Mouse (Mus musculus) liver, adult 2 months (tissue): ENCODE measurements around the gene Dtd1. TPM values are rescaled to one million over a fixed set of nuclear protein-coding genes. Genes with fewer than 3 reads are reported as not detected.

Experiments
- DNase-seq: peaks from one replicate; pipeline ENCODE4 v3.0.0-alpha.2; 2011; ENCODE audit warnings: low read depth, low spot score; ENCODE audit errors: extremely low read depth
- H3K27ac ChIP-seq: fragments of 200-500 bp; replicated peaks from 2 replicates; pipeline ENCODE4 v1.5.1; 2012; ENCODE audit warnings: low read depth, mild to moderate bottlenecking, control low read depth, inconsistent platforms, low read length; ENCODE audit not compliant: insufficient read depth
- H3K27me3 ChIP-seq: fragments of 200-500 bp; 2 replicates; pipeline ENCODE4 v1.6.1; 2012; ENCODE audit warnings: mild to moderate bottlenecking, moderate library complexity, low read length, inconsistent platforms; ENCODE audit not compliant: control insufficient read depth, insufficient read depth
- H3K36me3 ChIP-seq: fragments of 200-500 bp; 2 replicates; pipeline ENCODE4 v1.6.1; 2012; ENCODE audit warnings: low read length, inconsistent platforms; ENCODE audit not compliant: control insufficient read depth, insufficient read depth
- H3K4me1 ChIP-seq: fragments of 200-500 bp; 2 replicates; pipeline ENCODE4 v1.6.1; 2011; ENCODE audit warnings: low read length; ENCODE audit not compliant: control insufficient read depth, insufficient read depth
- H3K4me3 ChIP-seq: fragments of 200-500 bp; 2 replicates; pipeline ENCODE4 v1.5.1; 2011; ENCODE audit warnings: low read depth, mild to moderate bottlenecking, control low read depth, low read length, moderate library complexity; ENCODE audit not compliant: insufficient read depth
- H3K79me2 ChIP-seq: fragments of 200-500 bp; 2 replicates; pipeline ENCODE4 v1.6.1; 2012; ENCODE audit warnings: inconsistent platforms, mild to moderate bottlenecking, low read length, moderate library complexity; ENCODE audit not compliant: control insufficient read depth, insufficient read depth
- H3K9ac ChIP-seq: fragments of 200-500 bp; 2 replicates; pipeline ENCODE4 v1.6.1; 2012; ENCODE audit warnings: low read depth, mild to moderate bottlenecking, control low read depth, inconsistent platforms, low read length
- CTCF ChIP-seq: fragments of 200-500 bp; IDR thresholded peaks from 2 replicates; pipeline ENCODE4 v1.5.1; 2011; ENCODE audit warnings: low read depth, low read length, control low read depth
- POLR2A ChIP-seq: fragments of 200-500 bp; IDR thresholded peaks from 2 replicates; pipeline ENCODE4 v1.6.1; 2011; ENCODE audit warnings: low read length, control low read depth; ENCODE audit not compliant: insufficient read depth; ENCODE audit errors: extremely low read depth
- WGBS: fragments of 180-500 bp; shearing (Covaris S2); methylation state at CpG from one replicate; pipeline ENCODE4 v1.1.7; 2018; 5-methylcytosine and 5-hydroxymethylcytosine counted together
- polyA plus RNA-seq: library from polyadenylated mRNA; depleted of rRNA; stranded (reverse); fragments of >200 nt; gene quantifications from 2 replicates; pipeline ENCODE4 v1.2.3, GENCODE M21; 2012; rRNA removed
- total RNA-seq: library from RNA; depleted of rRNA; stranded (reverse); fragments of >200 nt; gene quantifications from 2 replicates; pipeline ENCODE4 v1.2.3, GENCODE M21; 2014; rRNA removed

Gene Dtd1
- total and polyA plus RNA-seq, 2 experiments, result 8.8 to 14.2 TPM

DNA sequence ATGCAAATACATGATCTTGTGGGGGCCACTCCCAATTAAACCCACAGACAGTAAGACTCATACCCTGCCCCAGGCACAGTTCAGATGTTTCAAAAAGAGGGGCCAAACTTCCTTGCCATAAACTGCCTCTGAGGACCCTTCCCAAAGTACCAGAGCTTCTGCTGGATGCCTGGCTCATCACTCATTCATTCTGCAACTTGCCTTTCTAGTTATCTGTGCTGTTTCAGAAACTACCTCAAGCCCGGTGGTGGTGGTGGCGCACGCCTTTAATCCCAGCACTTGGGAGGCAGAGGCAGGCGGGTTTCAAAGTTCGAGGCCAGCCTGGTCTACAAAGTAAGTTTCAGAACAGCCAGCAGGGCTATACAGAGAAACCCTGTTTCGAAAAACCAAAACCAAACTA lies 184.1 kb downstream of the Dtd1 start:
- WGBS, result 92% methylated on average over 6 of the region's 6 CpGs
- TF ChIP-seq POLR2A (no peak), CTCF (no peak)
- H3K36me3 ChIP-seq, result no peaks in the 10 kb centered on the region
- H3K27ac ChIP-seq, result no peak overlapping the region
- no peak overlapping the region for H3K4me3 ChIP-seq
- H3K79me2 ChIP-seq, result no peaks in the 10 kb centered on the region
- H3K9ac ChIP-seq, result no peak overlapping the region
- H3K27me3 ChIP-seq, result no peaks in the 10 kb centered on the region
- no peaks in the 10 kb centered on the region for H3K4me1 ChIP-seq
- no peak for DNase-seq

DNA sequence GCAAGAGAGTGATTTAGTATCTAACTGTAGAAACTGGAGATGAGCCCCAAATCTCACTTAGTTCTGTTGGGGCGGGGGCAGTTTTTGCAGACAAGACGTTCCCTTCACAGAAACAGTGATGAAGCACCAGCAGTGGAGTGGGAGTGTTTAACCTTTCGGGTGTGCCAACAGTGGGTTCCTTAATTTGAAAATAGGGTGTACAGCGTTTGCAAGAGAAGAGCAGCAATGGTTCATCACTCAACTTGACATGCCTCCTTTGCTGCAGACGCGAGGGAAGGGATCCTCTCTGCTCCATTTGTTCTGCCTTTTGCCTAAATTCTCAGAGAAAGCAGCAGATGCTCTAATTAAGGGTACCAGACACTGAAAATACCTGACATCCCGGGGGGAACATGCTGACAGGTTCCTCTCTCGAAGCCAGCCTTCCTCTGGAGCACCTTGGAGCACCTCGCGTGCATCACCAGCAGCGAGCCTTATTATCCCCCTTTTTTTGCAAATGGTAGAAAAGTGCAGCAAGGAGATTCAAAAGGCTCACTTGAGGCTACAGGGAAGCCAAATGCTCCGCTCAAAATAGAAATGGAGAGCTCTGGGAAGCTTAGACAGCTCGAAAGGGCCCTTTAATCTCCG lies 192.1 kb downstream of the Dtd1 start:
- no peaks in the 10 kb centered on the region for H3K36me3 ChIP-seq
- TF ChIP-seq POLR2A (no peak), CTCF (no peak)
- H3K4me1 ChIP-seq, result no peaks in the 10 kb centered on the region
- no peak overlapping the region for H3K9ac ChIP-seq
- no peak for DNase-seq
- H3K27me3 ChIP-seq, result no peaks in the 10 kb centered on the region
- no peak overlapping the region for H3K4me3 ChIP-seq
- 83% methylated on average over 14 of the region's 14 CpGs for WGBS
- H3K79me2 ChIP-seq, result no peaks in the 10 kb centered on the region
- no peak overlapping the region for H3K27ac ChIP-seq

DNA sequence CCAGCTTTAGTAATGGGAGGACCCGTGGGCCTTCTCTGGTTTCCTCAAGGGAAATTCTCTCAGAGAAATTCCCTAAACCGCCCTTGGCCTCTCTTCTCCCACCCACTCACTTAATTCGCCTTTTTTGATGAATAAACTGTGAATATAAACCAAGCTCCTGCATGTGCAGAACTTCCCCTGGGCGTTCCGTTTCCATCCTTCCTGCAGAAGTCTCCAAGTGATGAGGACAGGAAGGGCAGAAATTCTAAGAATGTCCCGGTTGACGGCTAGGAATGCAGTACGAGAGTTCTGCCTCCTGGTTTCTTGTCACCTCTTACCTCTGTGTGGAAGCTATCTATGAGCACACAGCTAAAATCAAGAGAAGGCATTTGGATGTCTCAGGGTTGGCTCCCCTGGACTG lies 197.8 kb downstream of the Dtd1 start:
- Histone ChIP-seq H3K27me3 (no peaks in the 10 kb centered on the region), H3K36me3 (no peaks in the 10 kb centered on the region), H3K79me2 (no peaks in the 10 kb centered on the region), H3K27ac (no peak overlapping the region), H3K4me3 (no peak overlapping the region), H3K9ac (no peak overlapping the region), H3K4me1 (no peaks in the 10 kb centered on the region)
- no peak for DNase-seq
- 58% methylated on average over 8 of the region's 8 CpGs for WGBS
- no peak for TF ChIP-seq CTCF
- no peak for TF ChIP-seq POLR2A

GRCm38 (mm10) chr2:144807766-144808754 lies 208.4 kb downstream of the Dtd1 start:
- Histone ChIP-seq H3K79me2 (no peaks in the 10 kb centered on the region), H3K27me3 (no peaks in the 10 kb centered on the region), H3K9ac (no peak overlapping the region), H3K27ac (no peak overlapping the region), H3K4me3 (no peak overlapping the region), H3K36me3 (no peaks in the 10 kb centered on the region), H3K4me1 (no peaks in the 10 kb centered on the region)
- TF ChIP-seq CTCF (no peak), POLR2A (no peak)
- WGBS, result 44% methylated on average over 15 of the region's 15 CpGs
- no peak for DNase-seq

Other genes starting within 250 kb of the Dtd1 start
- 10.2 and 16.4 TPM in 2 replicates for gene Kat14, start 230.9 kb upstream of the Dtd1 start, total RNA-seq
- gene Kat14, start 230.9 kb upstream of the Dtd1 start, polyA plus RNA-seq, result 15.8 TPM in 2 replicates
- not detected in 2 replicates for gene Pet117, start 230.9 kb upstream of the Dtd1 start, total RNA-seq
- not detected in 2 replicates for gene Pet117, start 230.9 kb upstream of the Dtd1 start, polyA plus RNA-seq
- gene Dzank1, start 72.5 kb upstream of the Dtd1 start, total RNA-seq, result 0.18 and 0.34 TPM in 2 replicates
- gene Dzank1, start 72.5 kb upstream of the Dtd1 start, polyA plus RNA-seq, result 0.09 and 0.48 TPM in 2 replicates
- gene Polr3f, start 72.2 kb upstream of the Dtd1 start, total RNA-seq, result 8.1 and 8.9 TPM in 2 replicates
- gene Polr3f, start 72.2 kb upstream of the Dtd1 start, polyA plus RNA-seq, result 3.0 and 5.1 TPM in 2 replicates
- 16.1 and 17.1 TPM in 2 replicates for gene Rbbp9, start 49.0 kb upstream of the Dtd1 start, total RNA-seq
- gene Rbbp9, start 49.0 kb upstream of the Dtd1 start, polyA plus RNA-seq, result 7.1 and 9.2 TPM in 2 replicates
- gene Sec23b, start 43.7 kb upstream of the Dtd1 start, total RNA-seq, result 41.1 and 49.7 TPM in 2 replicates
- 41.0 and 47.6 TPM in 2 replicates for gene Sec23b, start 43.7 kb upstream of the Dtd1 start, polyA plus RNA-seq
- gene Smim26, start 5.8 kb upstream of the Dtd1 start, total RNA-seq, result 23.0 and 28.8 TPM in 2 replicates
- gene Smim26, start 5.8 kb upstream of the Dtd1 start, polyA plus RNA-seq, result 4.7 and 5.1 TPM in 2 replicates
- gene Scp2d1, start 223.8 kb downstream of the Dtd1 start, total RNA-seq, result not detected in 2 replicates
- gene Scp2d1, start 223.8 kb downstream of the Dtd1 start, polyA plus RNA-seq, result not detected in 2 replicates